Mouse (Mus musculus) megakaryocyte-erythroid progenitor cell, adult 5-6 weeks (primary cell): ENCODE results near the gene Zfp180. TPM values are rescaled to one million over a fixed set of nuclear protein-coding genes. Genes with fewer than 3 reads are reported as not detected.

ENCODE experiments used
- total RNA-seq, 2 experiments: library from RNA; stranded (forward) in 1 of 2; stranded (reverse) in 1 of 2; fragments of 200-1000, 215-1000 nt in 1 of 2; fragments of >200 nt in 1 of 2; fragmentation: Nextera tagmentation in 1 of 2; gene quantifications; 2 replicates each; pipeline ENCODE4 v1.2.3; 2014 to 2017

Zfp180 gene
- total RNA-seq, 2 experiments from 2014 or later: 15.8 to 25.3 TPM

Other genes starting within 250 kb of the Zfp180 start
- not detected in 2 replicates for gene Vmn1r176, start 244.6 kb upstream of the Zfp180 start, total RNA-seq (2014; fragmentation: Nextera tagmentation)
- gene Vmn1r176, start 244.6 kb upstream of the Zfp180 start, total RNA-seq (2017): not detected in 2 replicates
- gene Vmn1r177, start 215.5 kb upstream of the Zfp180 start, total RNA-seq (2014; fragmentation: Nextera tagmentation): not detected in 2 replicates
- gene Vmn1r177, start 215.5 kb upstream of the Zfp180 start, total RNA-seq (2017): not detected in 2 replicates
- not detected in 2 replicates for gene Vmn1r178, start 189.9 kb upstream of the Zfp180 start, total RNA-seq (2014; fragmentation: Nextera tagmentation)
- gene Vmn1r178, start 189.9 kb upstream of the Zfp180 start, total RNA-seq (2017): not detected in 2 replicates
- gene Vmn1r179, start 154.9 kb upstream of the Zfp180 start, total RNA-seq (2014; fragmentation: Nextera tagmentation): not detected in 2 replicates
- gene Vmn1r179, start 154.9 kb upstream of the Zfp180 start, total RNA-seq (2017): not detected in 2 replicates
- gene Vmn1r180, start 131.3 kb upstream of the Zfp180 start, total RNA-seq (2014; fragmentation: Nextera tagmentation): not detected in 2 replicates
- not detected in 2 replicates for gene Vmn1r180, start 131.3 kb upstream of the Zfp180 start, total RNA-seq (2017)
- gene Vmn1r181, start 107.3 kb upstream of the Zfp180 start, total RNA-seq (2014; fragmentation: Nextera tagmentation): not detected in 2 replicates
- not detected in 2 replicates for gene Vmn1r181, start 107.3 kb upstream of the Zfp180 start, total RNA-seq (2017)
- not detected in 2 replicates for gene V1rd19, start 80.2 kb upstream of the Zfp180 start, total RNA-seq (2014; fragmentation: Nextera tagmentation)
- gene V1rd19, start 80.2 kb upstream of the Zfp180 start, total RNA-seq (2017): not detected in 2 replicates
- not detected in 2 replicates for gene Vmn1r183, start 28.7 kb upstream of the Zfp180 start, total RNA-seq (2014; fragmentation: Nextera tagmentation)
- gene Vmn1r183, start 28.7 kb upstream of the Zfp180 start, total RNA-seq (2017): not detected in 2 replicates
- gene Zfp112, start 30.4 kb downstream of the Zfp180 start, total RNA-seq (2014; fragmentation: Nextera tagmentation): 0.20 and 0.22 TPM in 2 replicates
- 0.75 and 1.4 TPM in 2 replicates for gene Zfp112, start 30.4 kb downstream of the Zfp180 start, total RNA-seq (2017)
- gene Zfp235, start 52.2 kb downstream of the Zfp180 start, total RNA-seq (2014; fragmentation: Nextera tagmentation): 8.0 and 8.2 TPM in 2 replicates
- gene Zfp235, start 52.2 kb downstream of the Zfp180 start, total RNA-seq (2017): 6.4 and 7.8 TPM in 2 replicates
- 1.5 and 2.2 TPM in 2 replicates for gene Zfp114, start 93.1 kb downstream of the Zfp180 start, total RNA-seq (2014; fragmentation: Nextera tagmentation)
- 2.4 and 2.5 TPM in 2 replicates for gene Zfp114, start 93.1 kb downstream of the Zfp180 start, total RNA-seq (2017)
- gene Zfp111, start 129.5 kb downstream of the Zfp180 start, total RNA-seq (2014; fragmentation: Nextera tagmentation): 1.0 and 4.6 TPM in 2 replicates
- gene Zfp111, start 129.5 kb downstream of the Zfp180 start, total RNA-seq (2017): 7.2 and 8.6 TPM in 2 replicates
- 2.3 and 6.2 TPM in 2 replicates for gene Zfp109, start 155.6 kb downstream of the Zfp180 start, total RNA-seq (2014; fragmentation: Nextera tagmentation)
- gene Zfp109, start 155.6 kb downstream of the Zfp180 start, total RNA-seq (2017): 5.9 and 6.7 TPM in 2 replicates
- gene Zfp108, start 172.9 kb downstream of the Zfp180 start, total RNA-seq (2014; fragmentation: Nextera tagmentation): 0.67 and 1.8 TPM in 2 replicates
- 1.4 TPM in 1 of 2 replicates, not detected in the other for gene Zfp108, start 172.9 kb downstream of the Zfp180 start, total RNA-seq (2017)
- gene Zfp93, start 188.5 kb downstream of the Zfp180 start, total RNA-seq (2014; fragmentation: Nextera tagmentation): 0.30 and 0.59 TPM in 2 replicates
- 0.23 and 2.0 TPM in 2 replicates for gene Zfp93, start 188.5 kb downstream of the Zfp180 start, total RNA-seq (2017)
- gene Zfp61, start 219.3 kb downstream of the Zfp180 start, total RNA-seq (2014; fragmentation: Nextera tagmentation): 9.3 and 10.9 TPM in 2 replicates
- 16.0 and 47.7 TPM in 2 replicates for gene Zfp61, start 219.3 kb downstream of the Zfp180 start, total RNA-seq (2017)
- 3.3 and 6.7 TPM in 2 replicates for gene Zfp94, start 234.7 kb downstream of the Zfp180 start, total RNA-seq (2014; fragmentation: Nextera tagmentation)
- 3.0 and 4.4 TPM in 2 replicates for gene Zfp94, start 234.7 kb downstream of the Zfp180 start, total RNA-seq (2017)